Mouse (Mus musculus) small intestine, adult 2 months (tissue): ENCODE measurements around the gene Prr5l.

ENCODE experiments used
- CTCF ChIP-seq: fragments of 200-500 bp; IDR thresholded peaks from 2 replicates; pipeline ENCODE4 v1.5.1; 2012; ENCODE audit warnings: low read depth, mild to moderate bottlenecking, control low read depth, inconsistent platforms, low read length, moderate library complexity, mixed read lengths; ENCODE audit not compliant: insufficient replicate concordance, insufficient read length; ENCODE audit errors: extremely low read depth
- POLR2A ChIP-seq: fragments of 200-500 bp; IDR thresholded peaks from 2 replicates; pipeline ENCODE4 v1.6.1; 2012; ENCODE audit warnings: low read depth, mild to moderate bottlenecking, control low read depth, inconsistent platforms, low read length, moderate library complexity

DNA sequence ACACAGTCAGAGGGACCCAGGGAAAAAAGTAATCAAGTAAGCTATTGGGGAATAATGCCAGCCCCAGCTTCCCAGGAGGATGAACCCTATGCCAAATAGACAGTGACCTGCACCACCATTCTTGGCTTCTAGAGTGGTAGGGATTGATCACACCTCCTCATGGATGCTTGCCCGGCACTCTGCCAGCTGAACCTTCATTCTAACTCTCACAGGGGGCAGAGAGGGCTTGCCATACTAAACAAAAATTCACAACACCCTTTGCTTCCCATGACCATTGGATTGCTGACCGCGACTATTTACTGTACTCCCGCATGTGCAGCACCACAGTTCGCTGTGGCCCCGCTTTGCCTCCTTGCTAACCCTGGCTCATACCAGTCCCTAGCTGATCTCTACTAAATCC is 129.8 kb downstream of the Prr5l start:
- TF ChIP-seq CTCF (no peak), POLR2A (no peak)
